Mouse (Mus musculus) limb, embryonic 12.5 days (tissue): ENCODE results near the gene Hcar1. TPM values are rescaled to one million over a fixed set of nuclear protein-coding genes. Genes with fewer than 3 reads are reported as not detected.

Experiments used
- ATAC-seq: fragments of 200-750 bp; cut with Nextera tagmentation; 2 replicates; pipeline ENCODE4 v1.8.0; 2017; ENCODE audit warnings: low read depth, moderate TSS enrichment; ENCODE audit not compliant: insufficient number of reproducible peaks, insufficient read depth, low FRiP score, low TSS enrichment
- H3K27ac ChIP-seq: fragments of 300-500 bp; sonication (generic); 2 replicates; pipeline ENCODE4 v1.5.1; 2016; ENCODE audit warnings: mild to moderate bottlenecking, moderate library complexity
- H3K27me3 ChIP-seq: fragments of 300-500 bp; sonication (generic); 2 replicates; pipeline ENCODE4 v1.6.1; 2016; ENCODE audit warnings: mild to moderate bottlenecking, moderate library complexity
- H3K36me3 ChIP-seq: fragments of 300-500 bp; sonication (generic); 2 replicates; pipeline ENCODE4 v1.6.1; 2016; ENCODE audit warnings: mild to moderate bottlenecking, moderate library complexity
- H3K4me1 ChIP-seq: fragments of 300-500 bp; sonication (generic); replicated peaks from 2 replicates; pipeline ENCODE4 v1.6.1; 2016
- H3K4me2 ChIP-seq: fragments of 300-500 bp; sonication (generic); 2 replicates; pipeline ENCODE4 v1.6.1; 2016; ENCODE audit warnings: mild to moderate bottlenecking, moderate library complexity
- H3K4me3 ChIP-seq: fragments of 300-500 bp; sonication (generic); replicated peaks from 2 replicates; pipeline ENCODE4 v1.5.1; 2016; ENCODE audit warnings: mild to moderate bottlenecking
- H3K9ac ChIP-seq: fragments of 300-500 bp; sonication (generic); replicated peaks from 2 replicates; pipeline ENCODE4 v1.6.1; 2016; ENCODE audit warnings: mild to moderate bottlenecking, moderate library complexity
- H3K9me3 ChIP-seq: fragments of 300-500 bp; sonication (generic); 2 replicates; pipeline ENCODE4 v1.6.1; 2016; ENCODE audit warnings: mild to moderate bottlenecking, moderate library complexity
- WGBS: fragments of 180-500 bp; shearing (Covaris S2); methylation state at CpG from one replicate; pipeline ENCODE4 v1.1.7; 2016; 5-methylcytosine and 5-hydroxymethylcytosine counted together
- polyA plus RNA-seq: library from polyadenylated mRNA; unstranded; fragments of >200 nt; fragmentation: Nextera tagmentation; extraction: Ambion mirVana; gene quantifications from 2 replicates; pipeline ENCODE4 v1.2.1, GENCODE M21; 2016

The Hcar1 gene
- polyA plus RNA-seq, 1 experiment from 2014 or later, result not detected

- Histone ChIP-seq H3K36me3 (no peaks in the 10 kb centered on the region), H3K9ac (no peak overlapping the region), H3K27ac (no peak overlapping the region), H3K27me3 (no peaks in the 10 kb centered on the region), H3K4me2 (no peak overlapping the region), H3K4me3 (no peak overlapping the region), H3K4me1 (no peaks in the 10 kb centered on the region), H3K9me3 (no peaks in the 10 kb centered on the region)
- WGBS, result 55% methylated on average over 6 of the region's 6 CpGs
- ATAC-seq, result no peak
These were observed 11.8 kb upstream of the Hcar1 start for GRCm38 (mm10) chr5:123891669-123892068.

GRCm38 (mm10) chr5:123890987-123891386, 11.2 kb upstream of the Hcar1 start:
- no peaks in the 10 kb centered on the region for H3K4me1 ChIP-seq
- H3K9ac ChIP-seq, result no peak overlapping the region
- no peaks in the 10 kb centered on the region for H3K36me3 ChIP-seq
- 78% methylated on average over 5 of the region's 5 CpGs for WGBS
- H3K4me2 ChIP-seq, result no peak overlapping the region
- H3K27ac ChIP-seq, result no peak overlapping the region
- H3K4me3 ChIP-seq, result no peak overlapping the region
- ATAC-seq, result no peak
- H3K27me3 ChIP-seq, result no peaks in the 10 kb centered on the region
- no peaks in the 10 kb centered on the region for H3K9me3 ChIP-seq

- Histone ChIP-seq H3K4me2 (no peak overlapping the region), H3K9me3 (no peaks in the 10 kb centered on the region), H3K4me1 (no peaks in the 10 kb centered on the region), H3K36me3 (no peaks in the 10 kb centered on the region), H3K9ac (no peak overlapping the region), H3K4me3 (no peak overlapping the region), H3K27me3 (no peaks in the 10 kb centered on the region), H3K27ac (no peak overlapping the region)
- 69% methylated on average over 2 of the region's 2 CpGs for WGBS
- no peak for ATAC-seq
These were observed 10.5 kb upstream of the Hcar1 start for GRCm38 (mm10) chr5:123890312-123890711.

- WGBS, result 79% methylated on average over 3 of the region's 3 CpGs
- Histone ChIP-seq H3K9me3 (no peaks in the 10 kb centered on the region), H3K9ac (no peak overlapping the region), H3K36me3 (no peaks in the 10 kb centered on the region), H3K4me1 (no peaks in the 10 kb centered on the region), H3K27ac (no peak overlapping the region), H3K27me3 (no peaks in the 10 kb centered on the region), H3K4me2 (no peak overlapping the region), H3K4me3 (no peak overlapping the region)
- ATAC-seq, result no peak
These were observed 6.5 kb upstream of the Hcar1 start for GRCm38 (mm10) chr5:123886365-123886764.

GRCm38 (mm10) chr5:123884332-123884731, 4.5 kb upstream of the Hcar1 start:
- H3K4me2 ChIP-seq, result no peak overlapping the region
- H3K27ac ChIP-seq, result no peak overlapping the region
- H3K9ac ChIP-seq, result no peak overlapping the region
- ATAC-seq, result no peak
- peaks cover 10% of the 10 kb centered on the region for H3K4me1 ChIP-seq
- no peaks in the 10 kb centered on the region for H3K9me3 ChIP-seq
- WGBS, result 78% methylated on average over 10 of the region's 10 CpGs
- no peak overlapping the region for H3K4me3 ChIP-seq
- H3K36me3 ChIP-seq, result no peaks in the 10 kb centered on the region
- no peaks in the 10 kb centered on the region for H3K27me3 ChIP-seq

- no peaks in the 10 kb centered on the region for H3K36me3 ChIP-seq
- no peak overlapping the region for H3K4me2 ChIP-seq
- H3K4me1 ChIP-seq, result peaks cover 11% of the 10 kb centered on the region
- no peak overlapping the region for H3K27ac ChIP-seq
- H3K27me3 ChIP-seq, result no peaks in the 10 kb centered on the region
- no peak overlapping the region for H3K4me3 ChIP-seq
- no peak for ATAC-seq
- no peaks in the 10 kb centered on the region for H3K9me3 ChIP-seq
- no peak overlapping the region for H3K9ac ChIP-seq
- 81% methylated on average over 7 of the region's 7 CpGs for WGBS
These were observed 4.1 kb upstream of the Hcar1 start for GRCm38 (mm10) chr5:123883891-123884290.

- Histone ChIP-seq H3K9ac (no peak overlapping the region), H3K9me3 (no peaks in the 10 kb centered on the region), H3K4me1 (peaks cover 25% of the 10 kb centered on the region), H3K36me3 (no peaks in the 10 kb centered on the region), H3K27ac (no peak overlapping the region), H3K27me3 (no peaks in the 10 kb centered on the region), H3K4me3 (no peak overlapping the region), H3K4me2 (no peak overlapping the region)
- 82% methylated on average over 14 of the region's 14 CpGs for WGBS
- ATAC-seq, result no peak
These were observed 958 bp upstream of the Hcar1 start for GRCm38 (mm10) chr5:123880778-123881177.

- Histone ChIP-seq H3K27ac (0 out of 2 replicates have a peak overlapping the region, but pooled peaks have one; percentile 3), H3K27me3 (no peaks in the 10 kb centered on the region), H3K9me3 (no peaks in the 10 kb centered on the region), H3K4me3 (no peak overlapping the region), H3K4me2 (peak overlapping the region; percentile 41), H3K9ac (0 out of 2 replicates have a peak overlapping the region, but pooled peaks have one; percentile 14), H3K36me3 (no peaks in the 10 kb centered on the region), H3K4me1 (peaks cover 25% of the 10 kb centered on the region)
- no peak for ATAC-seq
- 39% methylated on average over 14 of the region's 14 CpGs for WGBS
These were observed 1.8 kb downstream of the Hcar1 start for GRCm38 (mm10) chr5:123878056-123878455.

- no peak overlapping the region for H3K27ac ChIP-seq
- no peaks in the 10 kb centered on the region for H3K36me3 ChIP-seq
- no peaks in the 10 kb centered on the region for H3K27me3 ChIP-seq
- no peak overlapping the region for H3K4me2 ChIP-seq
- H3K4me1 ChIP-seq, result peaks cover 14% of the 10 kb centered on the region
- H3K9ac ChIP-seq, result no peak overlapping the region
- no peaks in the 10 kb centered on the region for H3K9me3 ChIP-seq
- H3K4me3 ChIP-seq, result no peak overlapping the region
- WGBS, result 86% methylated on average over 5 of the region's 5 CpGs
- no peak for ATAC-seq
These were observed 5.6 kb downstream of the Hcar1 start for GRCm38 (mm10) chr5:123874177-123874576.

- H3K9me3 ChIP-seq, result no peaks in the 10 kb centered on the region
- H3K27me3 ChIP-seq, result no peaks in the 10 kb centered on the region
- ATAC-seq, result no peak
- no peak overlapping the region for H3K4me3 ChIP-seq
- no peak overlapping the region for H3K9ac ChIP-seq
- H3K36me3 ChIP-seq, result no peaks in the 10 kb centered on the region
- no peak overlapping the region for H3K4me2 ChIP-seq
- H3K27ac ChIP-seq, result 0 out of 2 replicates have a peak overlapping the region, but pooled peaks have one; percentile 23
- H3K4me1 ChIP-seq, result no peaks in the 10 kb centered on the region
- 88% methylated on average over 4 of the region's 4 CpGs for WGBS
These were observed 10.2 kb downstream of the Hcar1 start for GRCm38 (mm10) chr5:123869615-123870014.

- no peaks in the 10 kb centered on the region for H3K9me3 ChIP-seq
- H3K4me1 ChIP-seq, result 0 out of 2 replicates have a peak, but pooled peaks cover 2% of the 10 kb centered on the region
- no peak overlapping the region for H3K4me2 ChIP-seq
- H3K4me3 ChIP-seq, result no peak overlapping the region
- no peaks in the 10 kb centered on the region for H3K27me3 ChIP-seq
- no peak overlapping the region for H3K27ac ChIP-seq
- no peak for ATAC-seq
- H3K36me3 ChIP-seq, result no peaks in the 10 kb centered on the region
- H3K9ac ChIP-seq, result no peak overlapping the region
- 92% methylated on average over 4 of the region's 4 CpGs for WGBS
These were observed 13.4 kb downstream of the Hcar1 start for GRCm38 (mm10) chr5:123866457-123866856.

GRCm38 (mm10) chr5:123865365-123865764, 14.5 kb downstream of the Hcar1 start, which contains the start of gene Hcar2:
TSS of gene Hcar2 (minus strand) at chr5:123865499.
- Histone ChIP-seq H3K4me3 (no peak within 1 kb of the TSS), H3K4me2 (no peak within 1 kb of the TSS), H3K4me1 (0 out of 2 replicates have a peak, but pooled peaks cover 2% of the 10 kb centered on the region), H3K27ac (no peak within 1 kb of the TSS), H3K9me3 (no peaks in the 10 kb centered on the region), H3K27me3 (no peaks in the 10 kb centered on the region), H3K36me3 (no peaks in the 10 kb centered on the region), H3K9ac (no peak within 1 kb of the TSS)
- 78% methylated on average over 12 of the region's 12 CpGs for WGBS
- no peak for ATAC-seq
